Mouse (Mus musculus) spleen, postnatal 36 days (tissue): ENCODE results near the gene Mx1.
A peak's percentile ranks its signal among the peaks of the same experiment; 100 is the strongest.

ENCODE experiments used
- DNase-seq, 2 experiments: peaks; one replicate each; pipeline ENCODE4 v3.0.0; 2022; ENCODE audit warnings: low spot score in 2 of 2, mixed read lengths in 1 of 2

Gene Mx1

DNA sequence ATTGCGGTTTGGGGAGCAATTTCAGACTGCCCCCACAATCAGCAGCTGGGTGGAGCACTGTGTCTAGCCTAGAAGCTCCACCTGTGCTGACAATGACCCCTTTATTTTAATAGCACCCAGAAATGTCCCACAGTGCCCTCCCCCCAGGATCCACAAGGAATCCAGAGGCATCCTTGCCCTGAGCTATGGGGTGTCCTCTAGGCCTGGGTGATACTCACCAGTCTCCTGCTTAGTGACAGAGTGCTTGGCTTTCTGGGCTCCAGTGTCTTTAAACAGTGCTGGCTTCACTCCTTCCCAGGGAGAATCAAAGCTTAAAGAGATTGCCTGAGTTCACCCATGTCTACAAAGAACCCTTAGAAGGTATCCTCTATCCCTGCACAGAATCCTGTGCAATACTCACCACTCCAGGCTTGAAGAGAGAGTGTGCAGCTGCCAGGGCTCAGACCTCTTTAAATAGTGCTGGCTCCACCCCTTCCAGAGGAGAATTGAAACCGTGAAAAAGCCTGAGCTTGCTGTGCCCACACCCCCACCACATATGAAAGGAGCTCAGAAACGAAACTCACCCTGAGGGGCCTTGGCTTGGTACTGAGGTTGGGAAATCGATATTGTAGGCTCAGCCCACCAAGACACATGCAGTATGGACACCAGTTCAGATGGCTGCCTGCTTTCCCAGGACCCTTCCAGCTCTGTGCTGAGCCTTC, at the start of gene Mx1:
Mx1 (minus strand) TSS at position 427 of the 701 bp plus-strand sequence.
- DNase-seq: peak; percentile 56 to 62

DNA sequence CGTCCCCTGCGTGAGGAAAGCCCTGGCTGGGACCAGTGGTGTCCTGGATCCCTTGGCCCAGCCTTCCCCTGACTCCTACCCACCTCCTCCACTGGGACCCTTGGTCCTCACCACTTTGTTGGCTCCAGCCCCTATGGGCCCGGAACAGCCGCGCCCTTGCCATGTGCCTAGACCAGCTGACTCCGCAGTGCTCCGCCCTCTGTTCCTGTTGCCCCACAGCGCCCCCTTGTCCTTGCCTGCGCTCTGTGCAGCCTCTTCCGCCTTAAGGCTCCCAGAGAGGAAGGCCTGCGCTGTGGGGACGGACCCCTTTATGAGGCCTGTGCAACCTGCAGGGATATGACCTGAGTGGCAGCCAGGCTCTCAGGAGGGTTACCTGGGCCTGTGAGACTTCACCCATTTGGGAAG, 49.6 kb upstream of the Mx1 start:
- DNase-seq: no peak

DNA sequence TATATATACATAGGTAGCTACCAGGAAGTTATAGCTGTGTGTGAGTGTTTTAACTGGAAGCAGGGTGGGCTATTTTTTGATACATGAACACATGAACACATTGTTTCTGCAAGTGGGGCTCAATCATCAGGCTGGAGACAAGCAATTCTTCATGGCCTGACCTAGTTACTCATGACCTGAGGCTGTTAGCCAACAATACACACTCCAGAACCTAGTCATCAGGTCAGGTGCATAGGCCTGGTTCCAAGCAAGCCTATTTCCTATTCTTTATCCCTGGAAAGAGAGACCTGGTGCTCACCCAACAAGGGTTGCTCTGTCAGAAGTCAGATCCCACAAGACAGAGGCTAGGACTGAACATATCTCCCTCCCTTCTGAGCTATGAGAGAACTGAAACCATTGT, 48.8 kb upstream of the Mx1 start:
- no peak for DNase-seq

DNA sequence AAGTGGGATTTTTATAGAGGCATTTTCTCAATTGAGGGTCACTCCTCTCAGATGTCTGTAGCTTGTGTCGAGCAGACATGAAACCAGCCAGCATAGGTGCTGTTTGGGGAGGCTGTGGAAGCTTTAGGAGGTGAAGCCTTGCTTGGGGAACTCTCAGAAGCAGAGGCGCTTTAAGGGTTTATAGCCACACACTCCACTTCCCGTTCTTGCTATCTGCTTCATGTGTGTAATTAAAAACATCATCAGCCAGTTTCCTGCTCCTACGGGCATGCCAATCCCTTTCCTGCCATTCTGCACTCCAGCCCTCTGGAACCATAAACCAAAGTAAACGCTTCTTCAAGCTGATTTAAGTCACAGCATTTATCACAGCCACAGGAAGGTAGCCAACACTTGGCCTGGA, 48.1 kb upstream of the Mx1 start:
- no peak for DNase-seq

DNA sequence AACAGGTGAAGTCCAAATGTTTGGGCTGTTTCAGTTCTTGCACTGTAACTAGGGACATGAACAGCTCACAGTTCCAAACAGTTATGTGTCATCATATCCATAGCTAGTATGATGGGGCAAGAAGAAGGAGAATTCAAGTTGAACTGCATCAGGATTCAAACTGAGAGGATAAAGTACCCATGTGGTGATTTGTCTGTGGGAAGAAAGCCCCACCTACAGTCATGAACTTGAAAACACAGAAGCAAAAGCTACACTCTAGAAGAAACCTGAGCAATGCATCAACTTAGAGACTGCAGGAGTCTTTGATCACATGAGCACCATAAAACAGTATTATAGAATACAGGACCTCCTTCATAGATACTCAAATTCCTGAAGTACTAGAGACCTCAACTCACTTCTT, 45.1 kb upstream of the Mx1 start:
- no peak for DNase-seq

DNA sequence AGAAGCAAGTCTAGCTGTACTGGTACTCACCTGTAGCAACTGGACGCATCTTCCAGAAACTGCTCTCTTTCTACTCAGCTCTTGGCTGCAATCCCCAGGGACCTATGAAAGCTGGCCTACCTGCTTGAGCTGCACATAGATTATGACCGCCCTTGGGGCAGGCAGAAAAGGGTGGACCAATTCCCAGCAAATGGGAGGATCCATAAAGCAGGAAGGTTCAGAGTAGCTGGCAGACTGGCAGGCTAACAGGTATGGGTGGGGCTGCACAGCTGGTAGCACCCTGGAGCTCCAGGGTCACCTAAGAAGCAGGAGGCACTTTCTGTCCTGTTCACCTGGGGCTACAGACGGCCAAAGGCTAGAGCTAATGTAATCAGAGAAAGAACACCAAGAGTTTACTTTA, 42.1 kb upstream of the Mx1 start:
- no peak for DNase-seq

DNA sequence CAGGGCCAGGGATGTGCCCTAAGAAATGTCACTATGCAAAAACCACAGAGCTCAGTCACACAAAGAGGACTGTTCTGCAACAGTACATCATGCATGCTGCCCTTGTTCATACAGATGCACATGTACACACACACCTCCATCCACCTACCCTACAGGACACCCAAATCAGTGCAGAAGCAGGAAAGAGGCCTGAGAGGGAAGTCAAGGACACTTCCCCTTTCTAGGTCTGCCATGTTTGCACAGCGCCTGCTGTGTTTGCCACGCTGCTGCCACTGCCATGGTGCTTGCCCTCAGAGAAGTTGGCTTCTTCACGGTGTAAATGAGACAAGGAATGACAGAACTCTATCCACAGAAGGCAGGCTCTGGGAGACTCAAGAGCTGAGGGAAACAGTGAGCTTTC, 41.1 kb upstream of the Mx1 start:
- DNase-seq: no peak

DNA sequence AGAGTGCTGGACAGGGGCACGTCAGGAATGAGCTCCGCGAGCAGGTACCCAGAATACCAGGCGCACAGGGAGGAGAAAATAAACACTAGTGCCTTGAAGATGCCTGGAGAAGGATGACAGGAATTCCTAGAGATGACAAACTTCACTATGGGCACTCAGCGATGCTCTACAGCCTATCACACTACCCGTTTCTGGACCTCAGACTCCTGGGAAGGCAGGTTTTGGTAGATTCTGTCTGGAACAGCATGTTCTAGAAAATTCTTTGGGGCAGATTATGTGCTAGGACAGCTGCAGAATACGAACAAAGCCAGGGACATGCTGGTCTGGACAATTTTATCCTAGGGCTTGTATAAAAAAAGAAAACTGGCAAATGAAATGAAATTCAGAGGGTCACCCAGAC, 38.2 kb upstream of the Mx1 start:
- no peak for DNase-seq

DNA sequence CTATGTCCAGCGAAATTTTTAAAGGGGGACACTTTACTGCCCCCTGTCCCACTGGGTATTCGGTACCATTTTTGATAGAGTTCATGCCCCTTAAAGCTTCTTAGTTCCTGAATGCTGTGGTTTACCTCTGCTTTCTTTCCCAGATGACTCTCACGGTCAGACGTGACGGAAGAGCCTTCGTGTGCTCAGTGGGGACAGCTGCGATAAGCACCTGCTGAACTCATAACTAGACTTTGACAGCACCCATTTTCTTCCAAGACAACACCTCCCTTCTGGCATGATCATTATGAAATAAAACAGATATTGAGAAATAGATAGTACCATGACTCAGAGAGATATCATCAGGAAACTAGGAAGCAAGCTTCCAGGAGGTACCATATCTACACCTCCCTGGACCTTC, 36.7 kb upstream of the Mx1 start:
- DNase-seq: no peak

DNA sequence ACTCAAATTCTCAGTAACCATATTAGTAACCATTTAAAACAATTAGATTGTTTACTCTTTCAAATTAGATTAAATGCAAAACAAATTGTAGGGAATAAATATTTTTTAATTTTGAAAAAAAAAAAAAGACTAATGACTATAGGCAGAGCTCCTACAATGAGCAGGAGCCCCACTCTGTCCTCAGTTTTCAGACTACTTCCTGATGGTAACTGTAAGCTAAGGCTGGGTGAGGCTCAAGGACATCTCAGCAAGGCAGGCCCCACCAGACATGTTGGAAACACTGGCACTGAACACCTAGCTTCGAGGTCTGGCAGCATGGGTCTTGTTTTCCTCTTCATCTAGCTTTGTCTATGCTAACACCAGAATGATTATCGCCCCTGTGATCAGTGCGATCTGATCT, 35.4 kb upstream of the Mx1 start:
- no peak for DNase-seq

DNA sequence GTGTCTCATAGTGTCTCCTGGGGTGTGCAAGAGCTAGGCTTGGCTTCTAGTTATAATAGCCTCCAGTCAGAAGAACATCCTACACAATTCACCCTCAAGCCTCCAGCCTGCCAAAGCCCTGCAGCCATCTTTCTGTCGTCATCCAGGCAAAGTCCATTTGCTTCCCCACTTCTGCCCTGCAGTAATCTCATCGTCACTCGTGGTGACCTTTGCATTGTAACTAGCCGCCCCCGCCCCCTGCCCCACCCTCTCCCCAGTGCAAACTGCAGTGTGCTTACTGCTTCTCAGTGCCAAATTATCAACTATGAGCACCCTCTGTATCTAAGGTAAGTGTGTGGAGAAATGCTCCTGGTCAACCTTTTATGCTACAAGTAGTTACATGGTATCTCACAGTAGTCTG, 35.0 kb upstream of the Mx1 start:
- no peak for DNase-seq

DNA sequence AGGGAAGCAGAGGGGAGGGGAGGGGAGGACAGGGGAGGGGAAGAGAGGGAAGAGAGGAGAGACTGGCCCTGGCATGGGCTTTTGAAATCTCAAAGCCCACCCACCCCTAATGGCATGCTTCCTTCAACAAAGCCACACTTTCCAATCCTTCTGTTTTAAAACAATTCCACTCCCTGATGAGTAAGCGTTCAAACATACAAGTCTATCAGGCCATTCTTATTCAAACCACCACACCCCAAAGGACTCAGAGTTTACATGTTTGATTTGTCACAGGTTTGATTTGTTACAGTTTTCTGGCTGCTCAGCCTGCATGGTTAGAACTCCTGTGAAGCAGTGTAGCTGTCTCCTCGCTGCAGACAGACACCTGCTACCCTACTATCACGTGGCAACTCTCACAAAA, 33.3 kb upstream of the Mx1 start:
- no peak for DNase-seq

DNA sequence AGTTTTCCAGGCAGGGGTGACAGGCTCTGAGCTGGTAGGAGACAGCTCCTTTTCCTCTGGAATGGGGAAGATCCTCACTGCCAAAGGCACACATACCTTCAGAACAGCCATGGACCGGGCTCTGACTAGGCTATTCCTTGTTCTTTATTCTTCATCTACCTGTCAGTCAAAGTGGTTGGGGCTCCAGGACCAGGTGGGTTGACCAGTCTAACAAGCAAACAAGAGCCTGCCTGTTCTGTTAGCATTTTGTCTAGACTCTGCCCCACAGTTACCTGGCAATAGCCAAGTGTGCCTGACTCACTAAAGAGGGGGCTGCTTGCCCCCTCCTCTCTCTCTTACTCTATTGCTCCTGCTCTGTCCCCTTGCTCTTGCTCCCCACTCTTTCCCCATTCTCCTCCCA, 29.7 kb upstream of the Mx1 start:
- DNase-seq: no peak

DNA sequence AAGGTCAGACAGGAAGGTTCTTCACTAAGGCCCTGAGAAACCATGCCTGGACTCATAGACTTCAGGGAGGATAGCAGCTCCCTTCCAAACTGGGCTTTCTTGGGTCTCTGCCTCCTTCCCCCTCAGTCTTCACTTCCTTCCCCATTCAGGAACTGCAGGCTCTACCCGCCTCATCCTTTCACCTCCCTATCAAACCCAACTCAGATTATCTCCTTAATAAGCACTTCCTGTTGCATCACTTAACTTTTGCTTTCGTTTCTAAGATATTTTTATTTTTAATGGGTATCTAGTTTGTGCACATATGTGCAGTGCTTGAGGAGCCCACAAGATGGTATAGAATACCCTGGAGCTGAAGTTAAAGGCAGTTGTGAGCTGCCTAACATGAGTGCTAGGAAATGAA, 15.9 kb upstream of the Mx1 start:
- DNase-seq: no peak

DNA sequence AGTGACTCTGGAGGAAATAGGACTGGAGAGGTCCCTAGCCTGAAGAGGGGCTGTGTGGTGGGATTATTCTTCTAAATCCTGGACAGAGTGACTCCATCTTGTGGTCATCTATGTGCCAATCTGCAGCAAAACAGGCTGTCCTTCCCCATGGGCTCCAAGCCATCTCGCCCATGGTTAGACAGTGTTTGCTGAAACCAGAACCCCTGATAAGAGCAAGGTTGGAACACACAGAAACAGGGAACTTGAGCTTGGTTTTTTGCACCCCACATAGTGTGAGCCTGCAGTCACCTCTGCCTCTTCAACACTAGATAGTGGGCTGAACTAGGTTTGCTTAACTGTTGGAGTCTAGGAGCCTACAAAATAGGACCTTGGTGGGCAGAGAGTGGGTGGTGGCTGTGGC, 13.8 kb upstream of the Mx1 start:
- no peak for DNase-seq

DNA sequence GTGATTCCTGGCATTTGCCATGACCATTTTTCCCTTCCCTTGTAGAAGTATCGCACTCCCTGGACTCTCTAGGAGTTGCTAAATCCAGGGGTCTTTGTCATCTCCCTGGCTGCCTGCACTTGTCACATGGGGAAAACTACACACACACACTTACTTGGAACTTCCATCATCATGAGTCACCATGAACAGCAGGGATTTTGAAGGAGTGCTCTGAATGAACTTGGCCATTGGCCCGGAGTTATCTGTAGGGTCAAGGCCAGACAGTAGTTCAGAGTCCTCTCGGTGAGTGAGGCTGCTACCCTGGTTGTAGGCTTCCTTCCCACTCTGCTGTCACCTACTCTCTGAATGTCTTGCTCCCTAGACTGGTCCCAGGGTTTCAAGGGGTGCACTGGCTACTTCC, 12.9 kb upstream of the Mx1 start:
- no peak for DNase-seq

DNA sequence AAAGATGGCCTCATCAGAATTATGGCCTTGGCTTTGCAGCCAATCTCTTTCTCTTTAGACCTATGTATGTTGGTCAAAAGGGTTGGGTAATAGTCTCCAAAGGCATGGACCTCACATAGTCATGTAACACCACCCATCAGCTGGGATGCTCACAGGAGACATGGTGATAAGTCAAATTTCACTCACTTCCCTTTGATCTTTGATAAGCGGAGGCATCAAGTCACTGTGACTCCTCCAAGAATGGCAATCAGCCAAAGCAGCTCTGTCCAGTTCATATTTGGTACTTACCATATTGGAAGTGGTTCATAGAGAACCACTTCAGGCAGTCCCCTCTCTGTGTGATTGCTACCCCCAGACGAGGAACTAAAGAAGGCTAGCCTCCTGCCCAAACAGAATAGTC, 12.0 kb upstream of the Mx1 start:
- no peak for DNase-seq

DNA sequence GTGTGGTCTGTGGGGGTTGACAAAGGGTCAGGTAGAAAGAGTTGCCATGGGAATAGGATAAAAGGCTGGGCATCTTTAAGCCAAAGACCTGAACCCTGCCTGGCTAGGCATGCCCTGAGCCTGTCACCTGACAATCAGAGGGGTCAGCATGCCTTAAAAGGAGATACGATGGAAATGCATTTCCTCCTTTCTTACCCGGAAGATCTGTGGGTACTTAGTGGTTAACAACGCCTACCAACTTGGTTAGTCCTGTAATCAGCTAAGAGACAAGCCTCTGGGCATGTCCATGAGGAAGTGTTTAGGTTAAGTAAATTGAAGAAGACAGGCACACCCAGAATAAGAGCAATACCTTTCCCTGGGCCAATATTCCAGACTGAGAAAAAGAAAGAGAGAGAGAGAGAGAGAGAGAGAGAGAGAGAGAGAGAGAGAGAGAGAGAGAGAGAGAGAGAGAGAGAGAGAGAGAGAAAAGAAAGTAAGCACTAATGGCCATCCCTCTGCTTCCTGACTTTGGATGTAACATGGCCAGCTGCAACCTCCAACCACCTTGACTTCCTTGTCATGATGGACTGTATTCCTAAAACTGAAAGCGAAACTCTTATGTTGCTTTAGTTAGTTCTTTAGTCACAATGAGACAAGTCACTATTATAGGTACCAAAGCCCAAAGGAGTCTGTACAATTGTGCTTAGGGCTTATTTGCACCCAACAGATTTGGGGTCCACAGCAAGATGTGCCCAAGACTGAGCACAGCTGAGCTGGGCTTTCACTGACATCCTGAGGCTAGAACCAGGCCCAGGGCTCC, 5.5 kb upstream of the Mx1 start:
- no peak for DNase-seq

DNA sequence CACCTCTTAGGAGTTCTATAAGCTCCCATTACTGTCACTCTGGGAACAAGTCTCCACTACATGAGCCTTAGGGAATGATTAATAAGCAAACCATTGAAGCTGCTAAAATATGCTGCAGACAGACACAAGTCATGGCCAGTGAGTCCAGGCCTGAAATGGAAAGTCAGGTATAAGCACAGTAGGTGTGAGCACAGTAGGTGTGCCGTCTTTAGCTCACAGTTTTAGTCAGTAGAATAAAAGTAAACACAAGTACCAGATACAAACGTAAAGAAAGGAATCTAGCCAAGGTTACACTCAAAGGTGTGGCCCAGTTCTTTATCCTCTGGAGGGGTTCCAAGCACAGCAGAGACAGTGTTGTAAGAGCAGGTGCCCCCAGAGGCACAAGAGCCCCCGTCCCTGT, 4.8 kb upstream of the Mx1 start:
- DNase-seq: no peak

DNA sequence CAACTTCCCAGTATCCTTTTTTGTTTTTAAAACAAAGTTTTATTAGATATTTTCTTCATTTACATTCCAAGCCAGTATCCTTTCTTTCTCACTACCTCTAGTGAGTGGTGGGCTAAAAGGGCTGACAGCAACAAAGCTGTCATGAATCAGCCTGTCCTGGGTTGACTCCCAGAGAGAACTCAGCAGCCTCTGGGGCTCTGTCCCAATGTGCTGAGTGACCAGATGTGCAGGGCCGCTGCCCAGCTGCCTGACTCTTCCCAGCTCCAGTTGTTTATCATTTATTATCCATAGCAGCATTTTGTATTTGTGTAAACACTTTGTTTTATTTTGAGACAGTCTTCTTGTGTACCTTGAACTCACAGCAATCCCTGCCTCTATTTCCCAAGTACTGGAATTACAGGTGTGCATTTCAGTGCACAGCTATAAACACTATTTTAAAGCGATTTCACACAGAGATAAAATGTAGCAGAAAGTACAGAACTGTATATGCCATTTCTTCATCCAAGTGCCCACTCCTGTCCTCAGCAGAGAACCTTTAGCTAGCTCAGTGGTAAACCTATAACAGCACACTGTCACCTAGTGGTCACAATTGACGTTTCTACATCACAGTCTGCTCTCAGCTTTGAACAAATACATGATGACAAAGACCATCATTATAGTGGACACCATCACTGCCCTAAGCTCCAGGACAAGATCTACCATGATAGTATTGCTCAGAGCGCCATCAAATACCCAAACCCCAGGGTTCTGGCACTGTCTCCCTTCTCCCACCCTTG, 3.7 kb upstream of the Mx1 start:
- no peak for DNase-seq

DNA sequence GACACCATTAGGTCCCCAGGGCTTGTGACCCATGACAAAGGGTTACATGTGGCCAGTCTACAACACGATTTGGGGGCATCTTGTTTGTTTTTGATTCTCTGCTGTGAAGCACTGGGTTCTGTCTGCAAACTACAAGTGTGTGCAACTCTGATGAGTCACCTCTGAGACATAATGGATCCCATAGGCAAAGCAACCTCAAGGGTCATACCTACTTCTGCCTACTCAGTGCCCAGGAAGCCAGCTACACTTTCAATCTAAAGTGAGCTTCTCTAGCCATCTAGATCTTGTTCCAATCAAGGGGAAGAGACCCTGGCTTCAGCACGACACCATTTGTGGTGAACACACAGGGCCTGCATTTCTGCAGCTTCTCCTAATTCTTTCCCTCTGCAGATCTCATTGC, 1.4 kb downstream of the Mx1 start:
- no peak for DNase-seq

DNA sequence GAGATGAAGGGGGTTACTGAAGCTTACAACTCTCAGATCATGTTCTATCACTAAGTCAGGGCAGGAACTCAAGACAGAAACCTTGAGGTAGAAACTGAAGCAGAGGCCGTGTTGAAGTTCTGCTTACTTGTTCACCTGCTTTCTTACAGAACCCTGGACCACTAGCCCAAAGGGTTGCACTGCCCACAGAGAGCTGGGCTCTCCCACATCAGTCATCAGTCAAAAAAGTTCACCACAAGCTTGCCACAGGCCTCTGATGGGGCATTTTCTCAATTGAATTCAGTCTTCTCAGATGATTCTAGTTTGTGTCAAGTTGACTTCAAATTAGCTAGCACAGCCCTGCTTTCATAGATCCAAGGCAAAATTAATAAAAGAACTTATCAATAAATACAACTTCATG, 2.9 kb downstream of the Mx1 start:
- no peak for DNase-seq

DNA sequence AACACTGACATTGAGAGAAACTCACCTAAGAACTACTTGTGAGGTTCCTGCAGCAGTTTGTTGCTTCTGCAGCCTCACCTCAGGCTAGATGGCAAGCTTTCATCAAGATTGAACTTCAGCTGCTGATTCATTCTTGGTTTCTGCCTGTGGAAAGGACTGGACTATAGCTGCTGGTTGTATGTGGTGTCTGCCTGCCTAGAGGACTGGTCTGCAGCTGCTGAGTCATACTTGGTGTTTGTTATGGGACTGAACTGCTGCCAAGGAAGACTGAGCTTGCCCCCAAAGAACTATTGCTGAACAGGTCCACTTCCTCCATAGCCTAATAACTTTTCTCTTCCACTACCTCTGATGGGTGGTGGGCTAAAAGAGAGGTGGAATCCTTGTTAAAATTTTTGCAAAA, 15.3 kb downstream of the Mx1 start:
- DNase-seq: no peak
